Comparison of ENCODE assay signal across 8 mouse cellular contexts in the genomic region with DNA sequence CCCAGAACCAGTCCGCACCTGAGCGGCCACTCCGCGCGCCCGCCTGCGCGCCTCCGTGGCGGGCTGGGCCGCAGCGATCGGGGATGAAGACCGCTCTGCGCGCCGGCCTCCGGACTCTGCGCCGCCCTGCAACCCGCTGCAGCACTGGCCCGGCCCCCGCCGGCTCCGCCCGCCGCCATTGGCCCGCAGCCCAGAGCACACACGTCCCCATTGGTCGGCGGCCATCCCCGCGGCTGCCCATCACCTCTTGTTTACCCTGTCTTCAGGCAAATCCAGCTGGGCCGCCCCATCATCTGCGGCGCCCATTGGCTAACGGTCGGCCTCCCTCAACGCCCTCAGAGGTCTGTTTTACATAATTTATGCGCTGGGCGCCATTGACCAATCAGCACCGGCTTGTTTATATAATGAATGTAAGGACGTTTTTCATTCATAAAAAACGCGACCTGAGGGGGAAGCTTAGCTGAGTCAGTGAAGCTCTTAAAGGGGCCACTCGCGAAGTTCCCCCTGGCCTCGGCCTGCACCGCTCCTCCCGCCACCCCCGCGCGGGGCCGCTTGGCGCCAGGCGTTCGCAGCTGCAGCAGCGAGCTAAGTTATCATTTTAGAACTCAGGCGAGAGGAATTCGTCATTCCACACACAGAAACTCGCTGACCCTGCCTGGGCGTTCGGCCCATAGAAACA. TPM values are rescaled to one million over a fixed set of nuclear protein-coding genes. Genes with fewer than 3 reads are reported as not detected.
DNase-seq lines count a peak whose midpoint lies in the region; ATAC-seq lines count a peak whose summit lies in the region.

Etv5 (minus strand) TSS at position 221 of the 679 bp plus-strand sequence.

- H3K27ac ChIP-seq in hindbrain, embryonic 16.5 days (ENCODE audit: low read depth, low read length): peak within 1 kb of the TSS; percentile 77
- peak within 1 kb of the TSS; percentile 93 for H3K27ac ChIP-seq in macrophage

- peak within 1 kb of the TSS; percentile 82 for H3K9ac ChIP-seq in hindbrain, embryonic 16.5 days (ENCODE audit: low read depth, low read length)

- ATAC-seq in hindbrain, embryonic 16.5 days: peak; percentile 99

- H3K9me3 ChIP-seq in hindbrain, embryonic 16.5 days (ENCODE audit: control insufficient read depth, low read length): no peaks in the 10 kb centered on the region

- WGBS in hindbrain, embryonic 16.5 days: 0% methylated on average over 40 of the region's 63 CpGs
- under 1% methylated on average over 58 of the region's 63 CpGs for WGBS in macrophage (ENCODE audit: missing documents)

- peak; percentile 94 for DNase-seq in WW6 (ENCODE audit: low read depth, low spot score)
- DNase-seq in cerebellum, postnatal 4 days (ENCODE audit: low spot score in 2 of 2): peak; percentile 96 to 99
- peak; percentile 99 for DNase-seq in gastrocnemius, adult 18-20 months (ENCODE audit: low spot score)
- peak; percentile 98 to 100 for DNase-seq in left cerebral cortex, adult 18-20 months (ENCODE audit: low spot score in 2 of 2)
- peak; percentile 100 for DNase-seq in right cerebral cortex, adult 18-20 months
- peak; percentile 95 for DNase-seq in urinary bladder, postnatal 10 days (ENCODE audit: low spot score)

- peaks cover 13% of the 10 kb centered on the region for H3K27me3 ChIP-seq in hindbrain, embryonic 16.5 days (replicated peaks; ENCODE audit: control insufficient read depth, insufficient read depth, low read length)

- peak within 1 kb of the TSS; percentile 99 for H3K4me2 ChIP-seq in hindbrain, embryonic 16.5 days (ENCODE audit: low read length)

- H3K79me2 ChIP-seq in macrophage (ENCODE audit: inconsistent target): peaks cover 43% of the 10 kb centered on the region

- H3K36me3 ChIP-seq in hindbrain, embryonic 16.5 days (ENCODE audit: control insufficient read depth, insufficient read depth, low read length): no peaks in the 10 kb centered on the region
- no peaks in the 10 kb centered on the region for H3K36me3 ChIP-seq in macrophage (ENCODE audit: inconsistent target)

- H3K4me1 ChIP-seq in hindbrain, embryonic 16.5 days (ENCODE audit: control insufficient read depth, insufficient read depth, low read depth, low read length): peaks cover 20% of the 10 kb centered on the region

- H3K4me3 ChIP-seq in hindbrain, embryonic 16.5 days (ENCODE audit: low read length): peak within 1 kb of the TSS; percentile 94
- H3K4me3 ChIP-seq in macrophage (ENCODE audit: inconsistent target): peak within 1 kb of the TSS; percentile 75

RNA-seq across cellular contexts. Expression of gene Etv5, which starts in this region (rescaled TPM):
- 1 to 10 TPM; 6.9 to 7.0 TPM for total RNA-seq in gastrocnemius, adult 18-20 months (2021)
- 29.9 and 35.5 TPM in 2 replicates for polyA plus RNA-seq in hindbrain, embryonic 16.5 days (2015; fragmentation: Nextera tagmentation; extraction: Ambion mirVana)
- total RNA-seq in left cerebral cortex, adult 18-20 months (2021): 100 to 1,000 TPM in 1 of 2 experiments, 10 to 100 TPM in 1; 89.3 to 104 TPM
- 10 to 100 TPM in 11 of 26 experiments, 1 to 10 TPM in 15; 2.3 to 15.9 (median 9.1) TPM for total RNA-seq in macrophage (2018; cell fraction: chromatin; rRNA removed)
- 10 to 100 TPM in 25 of 26 experiments, 1 to 10 TPM in 1; 9.2 to 16.2 (median 12.9) TPM for total RNA-seq in macrophage (2018; cell fraction: cytosol; rRNA removed)
- total RNA-seq in macrophage (2018; cell fraction: nucleus; rRNA removed): 10 to 100 TPM in 6 of 26 experiments, 1 to 10 TPM in 20; 5.1 to 68.1 (median 7.5) TPM
- polyA plus RNA-seq in macrophage (2018): 6.4 to 103 TPM (median 10.0 TPM) in 3 replicates

Comparison
In these comparisons a context has a peak if more than half of its experiments do, and no peak if none do; other contexts are left out.
1. Peak in every context shown above with its lines: DNase-seq, ATAC-seq, H3K4me3 ChIP-seq and H3K27ac ChIP-seq.
2. RNA of gene Etv5 (total RNA-seq): 89.3 to 104 TPM in left cerebral cortex, adult 18-20 months; 6.9 to 7.0 TPM in gastrocnemius, adult 18-20 months; every median in the first group is over 10 times any median in the second.